Mouse (Mus musculus) neutrophil, adult 5-6 weeks (primary cell): ENCODE results near the gene Gys1. TPM values are rescaled to one million over a fixed set of nuclear protein-coding genes. Genes with fewer than 3 reads are reported as not detected.

Source experiments
- ATAC-seq: fragments of 151-379, 151-347 bp; 2 replicates; pipeline ENCODE4 v1.8.0; 2017; ENCODE audit warnings: mild to moderate bottlenecking, moderate TSS enrichment; ENCODE audit not compliant: insufficient number of reproducible peaks, poor library complexity, low FRiP score, severe bottlenecking; ENCODE audit errors: extremely low read depth
- total RNA-seq: library from RNA; stranded (forward); fragments of 200-1000 nt; gene quantifications from 2 replicates; pipeline ENCODE4 v1.2.3, GENCODE M21; 2017

Gys1 gene
- total RNA-seq, 1 experiment from 2014 or later = 9.9 TPM

DNA sequence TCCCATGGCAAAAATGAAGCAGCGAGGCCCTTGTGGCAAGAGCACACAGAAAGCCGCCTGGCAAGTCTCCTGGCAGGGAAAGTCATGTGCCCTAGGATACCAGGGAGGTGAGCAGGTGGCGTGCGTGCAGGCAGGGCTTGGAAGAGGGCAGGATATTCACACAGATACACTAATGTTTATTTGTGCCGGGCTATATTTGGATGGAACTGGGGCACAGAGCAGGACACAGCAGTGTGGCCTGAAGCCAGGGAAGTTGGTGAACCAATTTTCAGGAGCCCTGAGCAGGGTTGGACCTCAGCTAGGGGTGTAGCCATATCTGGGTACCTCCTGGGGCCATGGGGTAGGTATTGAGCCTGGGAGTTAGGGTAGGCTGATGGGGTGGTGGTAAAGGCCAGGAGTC lies 58.3 kb downstream of the Gys1 start:
- no peak for ATAC-seq

DNA sequence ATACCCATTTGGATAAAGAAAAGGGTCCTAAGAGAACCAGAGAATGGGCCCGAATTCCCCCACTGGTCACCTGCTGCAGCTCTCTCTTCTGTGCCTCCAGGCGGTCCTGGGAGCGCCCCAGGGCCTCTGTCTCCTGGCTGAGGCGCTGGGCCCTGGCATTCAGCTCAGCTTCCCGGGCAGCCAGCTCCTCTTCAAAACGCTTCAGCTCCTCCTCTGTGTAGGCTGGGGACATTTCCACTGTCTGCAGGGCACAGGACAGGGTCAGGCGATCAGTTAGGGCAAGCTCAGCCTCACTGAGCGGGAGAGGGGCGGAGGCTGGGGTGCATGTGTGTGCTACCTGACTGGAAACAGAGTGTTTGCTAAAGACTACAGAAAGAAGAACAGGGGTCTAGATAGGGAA lies 59.9 kb downstream of the Gys1 start:
- no peak for ATAC-seq

DNA sequence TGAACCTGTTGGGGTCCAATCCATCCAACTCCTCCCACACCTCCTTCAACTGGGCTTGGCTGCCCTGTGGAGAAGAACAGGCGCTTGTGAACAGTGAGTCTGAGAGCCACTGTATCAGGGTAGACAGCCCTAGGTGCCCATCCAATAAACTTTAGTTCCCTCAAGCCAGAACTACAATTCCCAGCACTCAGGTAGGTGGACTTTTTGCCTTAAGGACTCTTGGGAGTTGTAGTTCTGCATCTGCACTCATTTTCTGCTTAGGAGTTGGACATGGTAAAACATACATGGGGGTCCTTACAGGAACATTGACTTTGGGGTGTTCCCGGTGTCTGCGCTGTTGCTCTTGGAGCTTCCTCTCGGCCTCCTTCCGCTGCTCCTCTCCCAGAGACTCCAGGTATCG lies 63.8 kb downstream of the Gys1 start:
- ATAC-seq = no peak

Other genes starting within 250 kb of the Gys1 start
- 0.25 and 0.35 TPM in 2 replicates for gene Ccdc155, start 230.0 kb upstream of the Gys1 start, total RNA-seq
- gene Dkkl1, start 222.7 kb upstream of the Gys1 start, total RNA-seq = 1.6 and 2.8 TPM in 2 replicates
- gene Tead2, start 219.1 kb upstream of the Gys1 start, total RNA-seq = not detected in 2 replicates
- gene Cd37, start 195.7 kb upstream of the Gys1 start, total RNA-seq = 602 and 650 TPM in 2 replicates
- 0.12 TPM in 1 of 2 replicates, not detected in the other for gene Slc6a16, start 193.8 kb upstream of the Gys1 start, total RNA-seq
- not detected in 2 replicates for gene Slc6a21, start 157.3 kb upstream of the Gys1 start, total RNA-seq
- 2.6 and 5.2 TPM in 2 replicates for gene Trpm4, start 101.1 kb upstream of the Gys1 start, total RNA-seq
- gene Hrc, start 99.6 kb upstream of the Gys1 start, total RNA-seq = not detected in 2 replicates
- gene Ppfia3, start 67.8 kb upstream of the Gys1 start, total RNA-seq = not detected in 2 replicates
- gene Lin7b, start 64.3 kb upstream of the Gys1 start, total RNA-seq = 0.70 TPM in 1 of 2 replicates, not detected in the other
- gene Snrnp70, start 39.1 kb upstream of the Gys1 start, total RNA-seq = 502 and 563 TPM in 2 replicates
- gene Kcna7, start 29.2 kb upstream of the Gys1 start, total RNA-seq = not detected in 2 replicates
- not detected in 2 replicates for gene Ntf5, start 21.1 kb upstream of the Gys1 start, total RNA-seq
- not detected in 2 replicates for gene Lhb, start 14.0 kb upstream of the Gys1 start, total RNA-seq
- 37.8 and 44.6 TPM in 2 replicates for gene Ruvbl2, start 3.3 kb downstream of the Gys1 start, total RNA-seq
- 1,339 and 1,541 TPM in 2 replicates for gene Ftl1, start 25.0 kb downstream of the Gys1 start, total RNA-seq
- 31.1 and 37.9 TPM in 2 replicates for gene Bax, start 32.1 kb downstream of the Gys1 start, total RNA-seq
- gene Tulp2, start 47.0 kb downstream of the Gys1 start, total RNA-seq = not detected in 2 replicates
- not detected in 2 replicates for gene Gm45808, start 52.0 kb downstream of the Gys1 start, total RNA-seq
- gene Dhdh, start 54.0 kb downstream of the Gys1 start, total RNA-seq = 3.1 and 3.7 TPM in 2 replicates
- 90.4 and 101 TPM in 2 replicates for gene Nucb1, start 75.6 kb downstream of the Gys1 start, total RNA-seq
- 288 and 364 TPM in 2 replicates for gene Ppp1r15a, start 91.4 kb downstream of the Gys1 start, total RNA-seq
- 1.3 and 1.6 TPM in 2 replicates for gene Plekha4, start 91.5 kb downstream of the Gys1 start, total RNA-seq
- gene Hsd17b14, start 120.0 kb downstream of the Gys1 start, total RNA-seq = 0.37 TPM in 1 of 2 replicates, not detected in the other
- 14.9 and 17.3 TPM in 2 replicates for gene Bcat2, start 135.3 kb downstream of the Gys1 start, total RNA-seq
- not detected in 2 replicates for gene Fgf21, start 180.6 kb downstream of the Gys1 start, total RNA-seq
- gene Fut1, start 182.4 kb downstream of the Gys1 start, total RNA-seq = not detected in 2 replicates
- gene Izumo1, start 187.0 kb downstream of the Gys1 start, total RNA-seq = not detected in 2 replicates
- gene Rasip1, start 192.6 kb downstream of the Gys1 start, total RNA-seq = 2.4 and 2.8 TPM in 2 replicates
- 1.0 TPM in 1 of 2 replicates, not detected in the other for gene Mamstr, start 205.1 kb downstream of the Gys1 start, total RNA-seq
- 0.25 and 0.35 TPM in 2 replicates for gene Fut2, start 231.6 kb downstream of the Gys1 start, total RNA-seq
- not detected in 2 replicates for gene Ntn5, start 249.2 kb downstream of the Gys1 start, total RNA-seq